Mouse (Mus musculus): ENCODE data around the gene Fam186b.

Fam186b gene

GRCm38 (mm10) chr15:99320168-99320674 lies 24.5 kb upstream of the Fam186b start:
- DNase-seq (ENCODE audit: low spot score): no peak

- DNase-seq (ENCODE audit: low spot score): no peak
These were observed 23.8 kb upstream of the Fam186b start for GRCm38 (mm10) chr15:99319411-99319871.

DNA sequence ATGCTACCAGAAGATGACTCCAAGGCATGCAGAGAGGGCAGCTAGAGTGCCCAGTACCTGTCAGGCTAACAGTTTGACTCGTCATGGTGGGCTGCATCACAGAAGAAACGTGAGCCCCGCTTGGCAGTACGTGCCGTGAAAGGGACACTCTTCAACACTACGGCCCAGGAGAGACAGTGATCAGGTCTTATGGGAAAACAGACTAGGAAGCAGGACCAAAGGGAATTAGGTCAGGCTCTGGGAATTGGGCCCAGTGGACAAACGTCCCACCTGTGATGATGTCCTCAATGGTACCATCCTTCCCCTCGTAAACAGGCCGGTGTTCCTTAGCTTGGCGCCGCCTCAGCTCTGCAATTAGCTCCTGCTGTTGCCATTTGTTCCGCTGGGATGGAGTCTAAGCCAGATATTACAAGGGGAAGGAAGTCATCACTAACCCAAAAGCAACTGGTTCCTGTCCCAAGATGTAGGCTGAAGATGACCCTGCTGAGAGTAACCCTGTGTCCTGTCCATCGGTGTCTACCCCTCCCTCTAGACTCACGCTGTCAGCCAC lies 23.2 kb upstream of the Fam186b start:
- no peak for DNase-seq (ENCODE audit: low spot score)

- no peak for DNase-seq (ENCODE audit: low spot score)
These were observed 22.4 kb upstream of the Fam186b start for GRCm38 (mm10) chr15:99318071-99318470.

- DNase-seq (ENCODE audit: low spot score): peak; percentile 73
These were observed 21.6 kb upstream of the Fam186b start for GRCm38 (mm10) chr15:99317267-99317651.

DNA sequence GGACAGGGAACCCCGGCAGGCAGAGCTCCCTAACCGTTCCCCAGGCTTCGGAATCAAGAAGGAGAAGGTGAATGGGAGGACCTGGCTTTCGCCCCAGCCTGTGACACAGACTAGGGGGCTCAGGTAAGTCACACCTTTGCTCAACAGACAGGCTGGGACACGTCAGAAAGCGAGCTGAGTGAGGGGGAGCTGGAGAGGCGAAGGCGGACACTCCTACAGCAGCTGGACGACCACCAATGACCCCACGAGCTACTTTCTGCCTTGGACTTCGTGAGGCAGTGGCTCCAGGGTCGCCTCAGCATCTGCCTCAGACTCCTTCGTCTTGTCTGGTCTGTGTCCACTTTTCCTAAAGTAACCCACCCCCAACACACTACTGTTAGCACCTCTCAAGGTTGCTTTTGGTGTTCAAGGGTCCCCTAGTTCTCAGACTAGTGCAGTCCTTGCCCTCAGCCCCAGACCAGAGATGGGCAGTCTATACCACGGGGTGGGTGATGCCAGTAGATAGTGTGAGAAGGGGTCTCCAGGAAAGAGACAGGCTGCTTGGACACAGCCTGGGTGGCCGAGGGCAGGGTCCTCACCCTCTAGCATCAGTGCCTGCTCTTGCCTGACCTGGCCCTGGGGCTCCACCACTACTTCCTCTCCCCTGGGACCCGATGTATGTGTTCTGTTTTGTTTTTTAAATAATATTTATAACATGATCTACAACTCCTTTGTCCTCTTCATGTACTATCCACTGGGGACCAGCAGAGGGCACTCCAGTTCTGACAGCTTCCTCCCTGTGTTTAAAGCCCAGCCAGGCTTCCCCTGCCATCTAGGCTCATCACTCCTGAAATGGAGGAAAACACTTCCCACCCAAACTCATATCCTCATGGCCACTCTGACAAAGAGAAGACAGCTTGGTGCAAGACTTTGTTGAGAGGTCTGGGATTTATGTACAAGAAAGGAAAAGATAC lies 20.9 kb upstream of the Fam186b start:
- no peak for DNase-seq (ENCODE audit: low spot score)

DNA sequence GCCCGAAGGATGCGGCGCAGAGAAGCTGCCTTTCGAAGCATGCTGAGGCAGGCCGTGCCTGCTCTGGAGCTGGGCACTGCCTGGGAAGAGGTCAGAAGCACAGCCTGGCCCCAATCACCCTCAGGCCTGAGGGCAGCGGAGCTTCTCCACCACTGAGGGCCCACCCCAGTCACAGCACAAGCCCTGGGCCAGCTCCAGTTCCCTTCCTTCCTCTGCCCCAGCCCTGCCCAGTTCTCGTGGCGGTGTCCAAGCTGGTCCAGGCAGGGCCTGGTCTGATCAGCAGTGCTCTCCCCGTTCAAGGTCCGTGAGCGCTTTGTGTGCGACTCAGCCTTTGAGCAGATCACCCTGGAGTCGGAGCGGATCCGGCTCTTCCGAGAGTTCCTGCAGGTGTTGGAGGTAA lies 19.2 kb upstream of the Fam186b start:
- DNase-seq (ENCODE audit: low spot score): no peak

DNA sequence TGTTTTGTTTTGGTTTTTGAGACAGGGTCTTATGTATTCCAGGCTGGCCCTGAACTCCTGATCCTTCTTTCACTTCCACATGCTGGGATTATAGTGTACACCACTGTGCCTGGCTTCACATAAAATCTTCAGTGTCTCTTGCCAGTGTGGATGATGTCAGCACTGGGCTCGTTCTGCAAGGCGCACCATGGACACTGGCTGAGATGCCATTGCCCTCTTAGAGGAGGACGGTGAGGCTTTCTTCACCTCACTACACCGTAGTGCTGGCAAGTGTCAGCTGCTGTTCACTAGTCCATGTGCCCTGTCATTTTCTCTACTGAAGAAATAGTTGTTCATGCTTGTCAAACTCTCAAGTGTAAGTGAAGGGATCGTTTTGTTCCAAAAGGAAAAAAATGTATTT lies 14.9 kb upstream of the Fam186b start:
- no peak for DNase-seq (ENCODE audit: low spot score)

DNA sequence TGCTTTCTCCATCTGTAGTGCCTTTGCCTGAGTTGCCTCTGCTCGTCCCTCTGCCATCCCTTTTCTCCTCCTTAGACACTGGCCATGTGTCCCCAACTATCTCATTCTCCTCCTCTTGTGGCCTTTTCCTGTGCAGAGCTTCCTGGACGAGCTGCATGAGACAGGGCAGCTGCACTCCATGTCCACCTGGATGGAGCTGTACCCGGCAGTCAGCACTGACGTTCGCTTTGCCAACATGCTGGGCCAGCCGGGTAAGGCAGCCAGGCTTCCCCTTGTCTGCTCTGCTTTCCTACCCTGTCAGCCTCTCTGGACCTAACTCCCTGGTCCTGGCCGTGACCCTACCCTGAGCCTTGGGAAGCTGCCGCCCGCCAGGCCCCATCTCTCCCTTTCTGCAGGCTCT lies 13.9 kb upstream of the Fam186b start:
- DNase-seq (ENCODE audit: low spot score): no peak

DNA sequence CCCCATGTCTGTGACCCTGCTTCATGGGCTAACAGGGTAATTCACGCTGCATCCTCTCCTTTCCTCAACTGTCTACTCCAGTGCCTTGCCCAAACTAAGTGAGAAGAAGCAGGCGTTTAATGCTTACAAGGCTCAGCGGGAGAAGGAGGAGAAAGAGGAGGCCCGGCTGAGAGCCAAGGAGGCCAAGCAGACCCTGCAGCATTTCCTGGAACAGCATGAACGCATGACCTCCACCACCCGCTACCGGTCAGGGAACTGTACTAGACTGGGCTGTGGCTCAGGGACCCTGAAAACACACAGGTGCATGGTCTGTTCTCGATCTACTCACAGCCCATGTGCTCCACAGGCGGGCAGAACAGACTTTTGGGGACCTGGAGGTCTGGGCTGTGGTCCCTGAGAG lies 11.8 kb upstream of the Fam186b start:
- no peak for DNase-seq (ENCODE audit: low spot score)

- DNase-seq (ENCODE audit: low spot score): no peak
These were observed 525 bp upstream of the Fam186b start for GRCm38 (mm10) chr15:99296213-99296612.

- DNase-seq (ENCODE audit: low spot score): peak; percentile 92
These were observed 794 bp downstream of the Fam186b start, which contains the start of gene Prpf40b for GRCm38 (mm10) chr15:99294813-99295374. Gene Prpf40b, plus strand, starts transcription at chr15:99295087.

DNA sequence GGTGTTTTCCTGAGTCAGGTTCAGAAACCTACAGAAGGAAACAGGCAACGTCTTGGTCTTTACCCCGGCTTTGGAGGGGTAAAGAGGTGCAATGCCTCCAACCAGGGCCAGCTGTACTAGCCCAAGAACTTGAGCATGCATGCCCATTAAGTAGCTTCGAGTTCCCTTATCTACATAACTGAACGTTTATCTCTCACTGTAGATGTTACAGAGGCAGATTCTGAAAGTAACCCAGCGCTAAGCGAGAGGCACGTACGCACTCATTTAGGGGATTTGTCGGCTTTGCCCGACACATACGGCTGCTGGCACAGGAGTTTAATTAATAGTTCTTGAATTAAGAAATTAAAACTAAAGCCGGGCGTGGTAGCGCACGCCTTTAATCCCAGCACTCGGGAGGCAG lies 1.4 kb downstream of the Fam186b start:
- no peak for DNase-seq (ENCODE audit: low spot score)

GRCm38 (mm10) chr15:99290586-99290985 lies 5.1 kb downstream of the Fam186b start:
- DNase-seq (ENCODE audit: low spot score): peak; percentile 31

GRCm38 (mm10) chr15:99285189-99285535 lies 10.5 kb downstream of the Fam186b start:
- DNase-seq (ENCODE audit: low spot score): peak; percentile 66

DNA sequence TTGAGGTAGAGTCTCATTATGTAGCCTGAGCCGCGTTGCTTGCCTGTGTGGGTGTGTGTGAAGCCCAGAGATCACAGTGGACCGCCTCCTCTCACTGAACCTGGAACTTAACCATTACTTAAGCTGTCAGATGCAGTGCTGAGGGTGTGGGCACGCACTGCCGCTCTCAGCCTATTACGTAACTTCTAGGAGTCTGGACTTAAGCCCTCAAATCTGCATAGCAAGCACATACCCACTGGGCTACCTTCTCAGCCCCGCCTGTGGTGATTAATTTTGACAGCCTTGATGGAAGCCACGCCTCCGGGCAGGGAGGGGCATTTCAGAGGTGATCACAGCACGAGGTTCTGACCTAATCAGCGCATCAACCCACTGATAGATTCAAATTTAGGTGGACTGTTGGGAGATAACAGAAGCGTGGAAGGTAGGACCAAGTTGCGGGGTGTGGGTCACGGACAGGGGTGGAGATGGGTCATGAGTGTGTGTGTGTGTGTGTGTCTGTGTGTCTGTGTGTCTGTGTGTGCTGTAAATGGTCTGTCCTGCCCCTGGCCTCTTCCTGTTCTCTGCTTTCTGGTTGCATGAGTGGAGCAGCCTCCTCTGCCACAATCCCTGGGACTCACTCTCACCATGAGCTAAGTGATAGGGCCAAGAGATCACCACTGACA lies 11.0 kb downstream of the Fam186b start:
- peak; percentile 86 for DNase-seq (ENCODE audit: low spot score)

DNA sequence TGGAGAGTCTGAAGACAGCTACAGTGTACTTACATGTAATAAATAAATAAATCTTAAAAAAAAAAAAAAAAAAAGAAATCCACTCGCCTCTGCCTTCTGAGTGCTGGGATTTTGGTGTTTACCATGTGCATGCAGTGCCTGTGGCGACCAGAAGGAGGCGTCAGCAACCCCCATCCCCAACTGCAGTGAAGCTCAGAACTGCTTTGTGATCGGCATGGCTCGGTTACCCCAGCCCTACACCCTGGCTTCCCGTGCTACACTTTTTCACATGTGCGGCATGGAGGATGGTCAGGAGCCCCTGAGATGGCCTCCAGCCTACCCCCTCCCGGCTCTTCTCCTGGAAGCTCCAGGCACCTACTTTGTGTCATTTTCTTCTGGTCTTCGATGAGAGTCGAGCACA lies 12.2 kb downstream of the Fam186b start:
- DNase-seq (ENCODE audit: low spot score): no peak

GRCm38 (mm10) chr15:99278271-99278670 lies 17.4 kb downstream of the Fam186b start:
- DNase-seq (ENCODE audit: low spot score): no peak

- DNase-seq (ENCODE audit: low spot score): no peak
These were observed 19.6 kb downstream of the Fam186b start for GRCm38 (mm10) chr15:99276095-99276494.

- DNase-seq (ENCODE audit: low spot score): peak; percentile 65
These were observed 30.0 kb downstream of the Fam186b start for GRCm38 (mm10) chr15:99265679-99266078.

DNA sequence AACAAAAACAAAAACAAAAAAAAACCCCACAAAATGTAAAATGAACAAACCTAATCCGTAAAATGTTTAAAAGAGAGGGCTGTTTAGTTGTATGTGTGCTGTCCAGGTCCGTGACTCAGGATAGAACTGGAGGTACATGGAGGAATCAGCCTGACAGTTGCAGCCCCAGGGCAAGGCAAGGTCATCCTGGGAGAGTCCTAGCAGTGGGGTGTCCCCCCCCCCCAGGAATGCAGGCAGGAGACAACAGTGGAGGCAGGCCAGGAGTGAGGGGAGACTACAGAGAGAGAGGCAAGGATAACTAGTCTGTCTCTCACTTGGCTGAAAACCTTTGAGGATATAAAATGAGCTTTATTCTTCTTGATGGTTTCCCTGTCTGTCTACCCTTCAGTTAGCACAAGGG lies 31.3 kb downstream of the Fam186b start:
- DNase-seq (ENCODE audit: low spot score): no peak

GRCm38 (mm10) chr15:99262702-99263101 lies 33.0 kb downstream of the Fam186b start:
- DNase-seq (ENCODE audit: low spot score): no peak

Measured in yolk sac, embryonic 10.5 days (tissue).